Mouse (Mus musculus): Measurements from ENCODE around the gene Fbxo7. TPM values are rescaled to one million over a fixed set of nuclear protein-coding genes. Genes with fewer than 3 reads are reported as not detected.
"Not testable (repeated sequence)": the region's sequence is repeated elsewhere in the genome, so short reads cannot be mapped to it uniquely, and the experiment has no call there.

Fbxo7 gene
- 10 to 100 TPM; 16.2 to 16.6 TPM for total RNA-seq (2021)

GRCm38 (mm10) chr10:86021749-86022473 is at the start of gene Fbxo7:
Gene Fbxo7 (plus strand): TSS chr10:86021972.
- peak; percentile 94 for DNase-seq
- intact Hi-C loops (cut with DNase I) = no loop called here

DNA sequence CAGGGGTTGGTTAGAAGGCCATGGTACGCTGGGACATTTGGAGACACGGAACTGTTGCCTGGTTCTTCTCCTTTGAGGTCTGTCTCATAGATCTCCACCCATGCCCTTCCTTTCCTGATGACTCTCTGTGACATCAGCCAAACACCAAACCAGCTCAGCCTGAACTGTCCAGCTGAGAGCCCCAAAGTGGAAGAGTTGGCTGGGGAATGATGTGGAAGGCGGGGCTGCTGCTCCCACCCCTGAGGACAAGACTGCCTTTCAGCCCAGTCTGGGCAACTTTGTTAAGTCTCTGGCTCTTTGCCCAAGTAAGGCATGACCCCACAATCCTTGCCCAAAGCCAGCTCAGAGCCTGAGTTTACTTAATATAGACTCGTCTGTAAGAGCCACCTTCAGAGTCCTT is 48.9 kb upstream of the Fbxo7 start:
- intact Hi-C loops (cut with DNase I) = no loop called here
- peak; percentile 28 for DNase-seq

GRCm38 (mm10) chr10:85989412-85990115 is 32.2 kb upstream of the Fbxo7 start:
- intact Hi-C loops (cut with DNase I) = no loop called here
- no peak for DNase-seq

- no peak for DNase-seq
- intact Hi-C loops (cut with DNase I) = no loop called here
Measured at GRCm38 (mm10) chr10:85992412-85992811, 29.4 kb upstream of the Fbxo7 start.

DNA sequence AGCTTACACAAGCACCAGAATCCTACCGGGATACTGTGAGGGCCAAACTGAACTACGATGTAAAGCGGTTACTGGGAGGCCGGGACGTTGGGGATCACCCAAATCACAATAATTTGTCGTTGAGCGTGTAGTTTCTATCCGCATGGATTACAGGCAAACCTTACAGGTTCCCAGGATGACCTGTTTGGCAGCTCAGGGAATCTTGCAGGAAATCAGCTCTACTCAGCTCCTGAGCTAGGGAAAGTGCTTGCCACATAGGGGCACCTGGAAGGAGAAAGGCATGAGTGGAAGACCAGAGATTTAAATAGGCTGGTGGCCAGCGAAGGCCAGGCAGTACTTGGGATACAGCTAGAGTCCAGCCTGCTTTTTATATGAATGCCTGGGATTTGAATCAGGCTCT is 27.9 kb upstream of the Fbxo7 start:
- intact Hi-C loops (cut with DNase I) = no loop called here

GRCm38 (mm10) chr10:85994543-85995104 is 27.1 kb upstream of the Fbxo7 start:
- no peak for DNase-seq
- intact Hi-C loops (cut with DNase I) = no loop called here

More for the DNA sequence above, 27.9 kb upstream of the Fbxo7 start:
- DNase-seq = no peak

- no peak for DNase-seq
- intact Hi-C loops (cut with DNase I) = no loop called here
Measured at GRCm38 (mm10) chr10:86000447-86000846, 21.3 kb upstream of the Fbxo7 start.

DNA sequence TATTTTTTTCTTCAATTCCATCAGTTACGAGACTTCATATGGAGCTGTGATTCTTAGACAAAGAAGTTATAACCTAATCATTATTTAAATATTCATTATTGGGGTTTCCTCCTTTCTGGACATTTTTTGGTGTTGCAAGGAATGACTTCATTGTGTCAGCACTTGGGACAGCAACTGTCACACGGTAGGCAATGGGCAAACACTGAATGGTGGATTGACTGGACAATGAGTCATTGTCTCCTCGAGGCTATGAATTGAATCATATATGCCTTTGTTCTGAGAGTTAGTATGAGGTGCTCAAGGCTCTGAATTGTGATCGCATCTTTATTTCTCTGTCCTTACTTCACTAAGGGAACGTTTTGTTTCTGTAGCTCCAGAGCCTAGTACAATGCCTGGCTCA is 15.3 kb upstream of the Fbxo7 start:
- DNase-seq = no peak
- intact Hi-C loops (cut with DNase I) = no loop called here

DNA sequence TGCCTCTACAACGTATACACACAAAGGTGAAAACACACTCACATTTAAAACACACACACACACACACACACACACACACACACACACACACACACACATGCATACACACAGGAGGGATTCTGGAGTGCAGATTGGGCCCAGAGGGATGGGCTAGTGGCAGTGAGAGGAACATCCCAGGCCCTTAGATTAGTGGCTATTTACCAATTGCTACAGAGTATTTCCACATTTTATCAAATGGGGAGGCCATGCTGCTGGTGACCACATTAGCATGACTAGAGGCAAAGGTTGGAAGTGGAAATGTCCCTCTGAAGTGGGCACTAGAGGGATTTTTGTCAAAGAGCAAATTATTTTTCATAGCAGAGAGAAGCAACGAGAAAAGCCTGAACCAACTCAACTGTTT is 12.1 kb upstream of the Fbxo7 start:
- intact Hi-C loops (cut with DNase I) = loop anchor here (10.0 kb wide), 1 partner anchor 45 kb away; no protein-coding TSS in a partner anchor
- DNase-seq = no peak

DNA sequence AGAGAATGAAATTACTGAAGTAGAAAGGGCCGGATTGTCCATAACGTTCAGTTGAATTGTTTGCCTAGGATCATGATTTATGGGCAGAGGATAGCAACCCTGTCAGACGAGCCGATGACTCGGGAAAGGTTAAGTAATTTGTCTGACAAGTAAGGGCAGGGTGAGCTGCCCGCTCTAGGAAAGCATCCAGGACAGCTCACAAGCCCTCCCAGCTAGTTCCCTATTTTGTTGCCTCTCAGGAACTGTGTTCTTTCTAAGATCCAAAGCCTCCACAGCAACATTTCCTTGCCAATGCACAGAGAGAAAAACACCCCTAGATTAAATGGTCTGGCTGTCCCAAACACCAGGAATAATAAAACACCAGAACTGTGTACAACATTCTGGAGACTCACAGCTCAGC is 11.1 kb upstream of the Fbxo7 start:
- intact Hi-C loops (cut with DNase I) = loop anchor here (10.0 kb wide), 1 partner anchor 46 kb away; no protein-coding TSS in a partner anchor
- no peak for DNase-seq

DNA sequence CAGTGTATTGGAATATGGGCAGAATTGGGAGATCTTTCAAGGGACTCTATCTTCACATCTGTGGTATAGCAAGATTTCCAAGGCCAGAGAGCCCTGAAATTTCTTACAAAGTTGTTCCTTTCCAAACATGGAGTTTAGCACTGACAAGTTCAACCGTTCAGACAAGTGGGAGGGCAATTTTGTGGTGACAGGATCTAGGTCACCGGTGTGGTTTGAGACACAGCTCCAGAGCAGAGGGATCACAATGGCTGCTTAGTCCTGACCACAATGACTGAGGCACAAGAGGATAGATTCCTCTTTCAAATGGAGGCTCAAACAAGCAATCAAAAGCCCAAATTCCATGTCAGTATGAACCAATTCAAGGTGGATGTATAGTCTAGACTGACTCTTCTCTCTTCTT is 10.6 kb upstream of the Fbxo7 start:
- intact Hi-C loops (cut with DNase I) = loop anchor here (10.0 kb wide), 1 partner anchor 46 kb away; no protein-coding TSS in a partner anchor
- DNase-seq = no peak

GRCm38 (mm10) chr10:86011781-86012180 is 10.0 kb upstream of the Fbxo7 start, which contains the start of gene Bpifc:
Gene Bpifc (minus strand): TSS chr10:86011895.
- intact Hi-C loops (cut with DNase I) = loop anchor here (10.0 kb wide), 1 partner anchor 47 kb away; no protein-coding TSS in a partner anchor
- DNase-seq = no peak

GRCm38 (mm10) chr10:86017781-86018180 is 4.0 kb upstream of the Fbxo7 start:
- intact Hi-C loops (cut with DNase I) = loop anchor here (10.0 kb wide), 1 partner anchor 53 kb away; no protein-coding TSS in a partner anchor
- DNase-seq = no peak

GRCm38 (mm10) chr10:86018813-86019212 is 3.0 kb upstream of the Fbxo7 start:
- DNase-seq = no peak
- intact Hi-C loops (cut with DNase I) = loop anchor here (10.0 kb wide), 1 partner anchor 54 kb away; no protein-coding TSS in a partner anchor

DNA sequence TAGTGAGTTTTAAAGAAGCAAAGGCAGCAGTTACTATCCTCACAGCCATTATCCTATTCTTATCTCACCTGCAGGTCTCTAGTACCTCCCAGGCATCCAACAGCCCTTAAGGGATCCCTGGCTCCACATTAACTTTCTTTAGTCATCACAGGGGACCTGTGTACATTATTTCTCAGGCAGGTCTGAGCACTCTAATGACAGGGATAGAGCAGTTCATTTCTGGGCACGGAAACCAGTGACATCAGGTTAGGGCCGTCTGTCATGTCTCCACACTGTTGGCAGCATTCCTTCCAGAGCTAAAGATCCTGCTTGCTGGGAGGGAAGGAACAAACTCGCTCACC is 394 bp upstream of the Fbxo7 start:
- intact Hi-C loops (cut with DNase I) = no loop called here

DNA sequence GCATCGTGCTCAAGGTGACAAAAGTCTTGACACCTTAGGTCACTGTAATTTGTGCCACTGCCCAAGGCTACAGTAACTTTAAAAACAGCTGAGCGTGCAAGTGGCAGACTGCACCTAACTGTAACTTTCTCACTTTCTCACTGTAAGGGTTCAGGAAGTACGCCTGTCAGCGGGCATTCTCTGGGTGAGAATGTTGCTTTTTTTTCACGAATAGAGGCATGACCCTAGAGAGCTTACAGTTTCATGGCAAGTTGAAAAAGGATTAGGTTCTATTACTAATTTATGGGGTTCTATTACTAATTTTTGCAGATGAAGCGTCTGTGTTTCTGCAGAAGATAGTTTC is 673 bp downstream of the Fbxo7 start:
- intact Hi-C loops (cut with DNase I) = no loop called here
- DNase-seq = no peak

More for the DNA sequence above, 394 bp upstream of the Fbxo7 start:
- DNase-seq = no peak

GRCm38 (mm10) chr10:86023149-86023548 is 1.4 kb downstream of the Fbxo7 start:
- intact Hi-C loops (cut with DNase I) = no loop called here
- no peak for DNase-seq

DNA sequence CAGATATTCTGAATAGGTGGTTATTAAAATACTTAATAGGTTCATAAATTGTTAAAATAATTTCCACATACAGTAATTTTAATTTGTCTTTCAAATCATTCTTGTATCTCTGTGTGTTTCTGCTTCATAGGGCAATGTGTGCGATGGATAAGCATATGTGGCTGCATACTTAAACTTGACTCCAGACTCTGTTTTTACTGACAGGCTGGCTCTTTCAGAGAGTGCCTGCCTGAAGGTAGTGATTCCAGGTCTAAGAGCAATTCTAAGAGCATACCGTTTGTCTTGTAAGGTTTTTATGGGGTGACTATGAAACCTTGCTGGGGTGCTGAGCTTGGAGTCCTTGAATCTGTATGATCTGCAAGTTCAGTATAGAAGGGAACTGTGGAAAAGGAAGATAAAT is 4.1 kb downstream of the Fbxo7 start:
- intact Hi-C loops (cut with DNase I) = no loop called here
- DNase-seq = no peak

DNA sequence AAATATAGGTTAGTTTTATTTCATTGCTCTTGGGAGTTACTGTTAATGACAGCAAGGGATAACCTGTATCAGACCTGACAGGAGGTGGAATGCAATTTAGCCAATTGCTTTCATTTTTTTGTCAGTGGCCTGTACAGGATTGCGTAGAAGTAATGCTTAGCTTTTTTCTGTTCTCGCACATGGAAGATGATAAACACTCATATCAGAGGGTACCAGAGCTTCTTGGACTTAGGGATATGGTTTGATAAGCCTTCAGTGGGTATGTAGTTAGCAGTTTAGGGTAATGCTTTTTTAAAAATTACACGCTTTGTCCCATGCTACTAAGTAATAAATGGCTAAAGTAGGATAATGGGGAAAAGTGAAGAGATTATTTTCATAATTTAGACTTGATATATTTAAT is 4.6 kb downstream of the Fbxo7 start:
- no peak for DNase-seq
- intact Hi-C loops (cut with DNase I) = no loop called here

- intact Hi-C loops (cut with DNase I); DNase-seq: not testable (repeated sequence)
Measured at GRCm38 (mm10) chr10:86026807-86027206, 5.0 kb downstream of the Fbxo7 start.

GRCm38 (mm10) chr10:86030743-86031142 is 9.0 kb downstream of the Fbxo7 start:
- DNase-seq = no peak
- intact Hi-C loops (cut with DNase I) = no loop called here

DNA sequence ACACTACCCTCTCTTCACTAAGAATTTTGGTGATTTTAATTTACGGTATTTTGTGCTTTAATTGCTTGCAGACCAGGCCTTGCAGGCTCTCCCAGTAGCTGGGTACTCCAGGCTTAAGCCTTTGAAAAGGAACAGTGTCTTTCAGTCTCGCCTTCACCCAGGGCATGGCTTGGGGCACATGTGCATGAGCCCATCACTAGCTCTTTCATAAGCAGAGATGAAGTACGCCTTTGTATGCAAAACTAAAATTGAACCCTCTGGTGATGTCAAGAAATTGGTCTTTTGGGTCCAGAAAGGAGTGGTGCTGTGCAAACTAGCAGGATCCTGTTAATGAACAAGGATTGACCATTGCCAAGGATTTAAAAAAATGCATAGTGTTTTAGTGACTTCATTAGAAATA is 10.7 kb downstream of the Fbxo7 start:
- intact Hi-C loops (cut with DNase I) = no loop called here
- no peak for DNase-seq
